ENCODE assay signal across 8 mouse cellular contexts in genomic region chr13:48782727-48783725, GRCm38 (mm10).
DNase-seq lines count a peak whose midpoint lies in the region; ATAC-seq lines count a peak whose summit lies in the region.
"Had no signal": no experiment of that assay in that cellular context is flagged by ENCODE, and none has a peak within 500 bp of the region (broad histone marks: within the 10 kb centered on the region; RNA-seq: fewer than 3 reads in every experiment).

No protein-coding gene starts in this region.

- H3K4me1 ChIP-seq in intestine, embryonic 14.5 days (replicated peaks; ENCODE audit: control insufficient read depth, insufficient read depth, low read length): 0 out of 2 replicates have a peak, but pooled peaks cover 3% of the 10 kb centered on the region
- peaks cover 4% of the 10 kb centered on the region; the same call in 1 of the 2 replicates for H3K4me1 ChIP-seq in liver, embryonic 12.5 days

- H3K9me3 ChIP-seq in intestine, embryonic 14.5 days (ENCODE audit: control insufficient read depth, low read length): no peaks in the 10 kb centered on the region
- H3K9me3 ChIP-seq in liver, embryonic 12.5 days (replicated peaks): no peaks in the 10 kb centered on the region
- H3K9me3 ChIP-seq: neural tube, embryonic 12.5 days had no signal

- DNase-seq in NIH3T3 (ENCODE audit: low read depth): peak; percentile 20
- peak; percentile 93 for DNase-seq in adrenal gland, postnatal 14 days
- DNase-seq in intestine, embryonic 14.5 days (ENCODE audit: low spot score): no peak
- peak; percentile 85 for DNase-seq in ovary, postnatal 36 days (ENCODE audit: low spot score)
- DNase-seq in right cerebral cortex, postnatal 4 days: no peak
- DNase-seq in neural tube, embryonic 10.5 days (ENCODE audit: extremely low spot score, low spot score): no peak

- peak; percentile 84 for ATAC-seq in intestine, embryonic 14.5 days (replicated peaks; ENCODE audit: low FRiP score, low TSS enrichment, low read depth)
- peak; percentile 57; the same call in 1 of the 2 replicates for ATAC-seq in liver, embryonic 12.5 days

- WGBS in intestine, embryonic 14.5 days: 33% methylated on average over 27 of the region's 27 CpGs
- WGBS in liver, embryonic 12.5 days (ENCODE audit: insufficient replicate concordance): 39% methylated on average over 27 of the region's 27 CpGs

- H3K36me3 ChIP-seq in intestine, embryonic 14.5 days (ENCODE audit: control insufficient read depth, insufficient read depth, low read length): no peaks in the 10 kb centered on the region
- H3K36me3 ChIP-seq in liver, embryonic 12.5 days: no peaks in the 10 kb centered on the region
- H3K36me3 ChIP-seq: neural tube, embryonic 12.5 days had no signal

- 0 out of 2 replicates have a peak overlapping the region, but pooled peaks have one; percentile 0 for H3K4me2 ChIP-seq in intestine, embryonic 14.5 days (ENCODE audit: low read length)
- 0 out of 2 replicates have a peak overlapping the region, but pooled peaks have one; percentile 19 for H3K4me2 ChIP-seq in liver, embryonic 12.5 days
- H3K4me2 ChIP-seq: neural tube, embryonic 12.5 days had no signal

- H3K9ac ChIP-seq in intestine, embryonic 14.5 days (ENCODE audit: low read length): no peak overlapping the region
- no peak overlapping the region for H3K9ac ChIP-seq in liver, embryonic 12.5 days
- H3K9ac ChIP-seq: neural tube, embryonic 12.5 days had no signal

- no peaks in the 10 kb centered on the region for H3K27me3 ChIP-seq in intestine, embryonic 14.5 days (replicated peaks; ENCODE audit: control insufficient read depth, insufficient read depth, low read length)
- H3K27me3 ChIP-seq in liver, embryonic 12.5 days (replicated peaks): peaks cover 27% of the 10 kb centered on the region; the same call in 1 of the 2 replicates

- H3K4me3 ChIP-seq in intestine, embryonic 14.5 days (ENCODE audit: low read depth, low read length): no peak overlapping the region
- H3K4me3 ChIP-seq in liver, embryonic 12.5 days: no peak overlapping the region
- H3K4me3 ChIP-seq: neural tube, embryonic 12.5 days had no signal

- no peak overlapping the region for H3K27ac ChIP-seq in intestine, embryonic 14.5 days (ENCODE audit: low read depth)
- no peak overlapping the region for H3K27ac ChIP-seq in liver, embryonic 12.5 days
- H3K27ac ChIP-seq: neural tube, embryonic 12.5 days had no signal

Comparison
In these comparisons a context has a peak if more than half of its experiments do, and no peak if none do; other contexts are left out.
1. DNase-seq: peak in NIH3T3 (single experiment), adrenal gland, postnatal 14 days (single experiment) and ovary, postnatal 36 days (single experiment); none in intestine, embryonic 14.5 days (single experiment), right cerebral cortex, postnatal 4 days (single experiment) and neural tube, embryonic 10.5 days (single experiment).